Mouse (Mus musculus) liver, embryonic 14.5 days (tissue): ENCODE measurements at regions not wholly inside any gene's neighbourhood (a gene's known extent, or its start where the extent isn't known, plus 50 kb on each side); places are given as distances from the start of the nearest gene placed in this dataset.

Experiments
- ATAC-seq: fragments of 200-750 bp; cut with Nextera tagmentation; 2 replicates; pipeline ENCODE4 v1.8.0; 2017; ENCODE audit warnings: moderate number of reproducible peaks, mild to moderate bottlenecking, moderate library complexity; ENCODE audit not compliant: insufficient read depth
- DNase-seq, 3 experiments: peaks; one replicate each; pipeline ENCODE4 v3.0.0-alpha.2; 2012 to 2013; ENCODE audit warnings: low read depth in 3 of 3, low spot score in 3 of 3
- H3K27ac ChIP-seq: fragments of 300-500 bp; sonication (generic); 2 replicates; pipeline ENCODE4 v1.5.1; 2014; ENCODE audit warnings: moderate library complexity, mild to moderate bottlenecking, control low read depth, inconsistent platforms
- H3K27me3 ChIP-seq: fragments of 300-500 bp; sonication (generic); 2 replicates; pipeline ENCODE4 v1.6.1; 2014; ENCODE audit warnings: mild to moderate bottlenecking, low read length, moderate library complexity; ENCODE audit not compliant: control insufficient read depth, insufficient read depth
- H3K36me3 ChIP-seq: fragments of 300-500 bp; sonication (generic); replicated peaks from 2 replicates; pipeline ENCODE4 v1.6.1; 2014; ENCODE audit warnings: low read depth; ENCODE audit not compliant: control insufficient read depth, insufficient read depth
- H3K4me1 ChIP-seq, 2 experiments: fragments of 200-500 bp in 1 of 2; fragments of 300-500 bp in 1 of 2; sonication (generic) in 1 of 2; replicated peaks; 2 replicates each; pipeline ENCODE4 v1.6.1; 2012 to 2014; ENCODE audit warnings: antibody characterized with exemption in 1 of 2, inconsistent platforms in 1 of 2, low read length in 1 of 2; ENCODE audit not compliant: control insufficient read depth in 2 of 2, insufficient read depth in 2 of 2
- H3K4me2 ChIP-seq: fragments of 300-500 bp; sonication (generic); 2 replicates; pipeline ENCODE4 v1.6.1; 2014; ENCODE audit warnings: low read depth, mild to moderate bottlenecking, control low read depth, moderate library complexity
- H3K4me3 ChIP-seq, 2 experiments: fragments of 200-500 bp in 1 of 2; fragments of 300-500 bp in 1 of 2; sonication (generic) in 1 of 2; 2 replicates each; pipeline ENCODE4 v1.5.1; 2012 to 2014; ENCODE audit warnings: low read depth in 2 of 2, low read length in 2 of 2, mild to moderate bottlenecking in 2 of 2, control low read depth in 1 of 2, inconsistent platforms in 1 of 2, moderate library complexity in 1 of 2; ENCODE audit not compliant: insufficient read depth in 1 of 2
- H3K9ac ChIP-seq: fragments of 300-500 bp; sonication (generic); replicated peaks from 2 replicates; pipeline ENCODE4 v1.6.1; 2014; ENCODE audit warnings: mild to moderate bottlenecking, control low read depth, moderate library complexity
- H3K9me3 ChIP-seq: fragments of 300-500 bp; sonication (generic); 2 replicates; pipeline ENCODE4 v1.6.1; 2016; ENCODE audit warnings: low read length, mixed read lengths; ENCODE audit not compliant: control insufficient read depth
- CTCF ChIP-seq: IDR thresholded peaks from 2 replicates; pipeline ENCODE4 v1.5.1; 2016; ENCODE audit warnings: antibody characterized with exemption, low read depth, control low read depth
- EP300 ChIP-seq: IDR thresholded peaks from 2 replicates; pipeline ENCODE4 v1.6.1; 2016; ENCODE audit warnings: antibody characterized with exemption, low read depth
- WGBS: fragments of 180-500 bp; shearing (Covaris S2); extraction: QIAGEN DNeasy Blood & Tissue Kit; methylation state at CpG from one replicate; pipeline ENCODE4 v1.1.7; 2014; ENCODE audit not compliant: insufficient replicate concordance; 5-methylcytosine and 5-hydroxymethylcytosine counted together

DNA sequence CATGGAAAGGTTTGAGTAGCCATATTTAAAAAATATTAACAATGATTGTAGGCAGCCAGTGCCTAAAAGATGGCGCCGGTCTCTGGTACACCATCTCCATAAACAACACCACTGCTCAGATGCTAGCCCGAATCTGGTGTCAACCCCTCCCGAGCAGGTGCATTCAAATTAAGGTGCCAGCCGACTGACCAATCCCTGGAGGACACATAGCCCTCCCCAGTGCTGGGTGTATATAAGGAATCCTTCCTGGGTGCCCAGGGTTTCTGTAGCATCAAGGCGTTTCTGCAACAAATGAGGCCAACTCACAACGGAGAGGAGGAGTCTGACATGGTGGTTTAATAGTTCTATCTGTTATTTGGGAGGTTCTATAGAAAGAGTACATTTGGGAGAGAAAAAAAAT lies 1219.6 kb downstream of the Gsdmc2 start:
- Histone ChIP-seq H3K4me2 (no peak overlapping the region), H3K9ac (no peak overlapping the region), H3K36me3 (no peaks in the 10 kb centered on the region), H3K27ac (no peak overlapping the region), H3K9me3 (no peaks in the 10 kb centered on the region), H3K27me3 (no peaks in the 10 kb centered on the region), H3K4me3 (no peak overlapping the region), H3K4me1 (no peaks in the 10 kb centered on the region)
- DNase-seq = no peak
- WGBS = 69% methylated on average over 7 of the region's 7 CpGs
- TF ChIP-seq EP300 (no peak), CTCF (no peak)
- no peak for ATAC-seq

DNA sequence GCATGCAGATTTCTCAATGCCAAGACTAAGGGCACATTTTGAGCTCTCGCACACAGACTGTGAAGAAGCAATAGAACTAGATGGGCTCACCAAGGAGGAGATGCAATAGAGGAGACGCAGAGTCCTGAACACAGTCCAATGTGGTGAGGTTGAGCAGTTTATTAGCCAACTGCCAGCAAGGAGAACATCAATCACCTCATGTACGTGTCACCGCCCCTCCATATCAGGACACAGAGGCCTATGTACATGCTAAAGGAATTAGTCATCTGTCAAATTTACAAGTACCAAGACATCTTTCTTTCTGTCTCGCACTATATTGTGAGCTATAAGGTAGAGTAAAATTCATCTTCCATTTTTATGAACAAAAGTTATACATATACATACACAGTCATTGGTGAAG lies 1228.9 kb downstream of the Gsdmc2 start:
- no peaks in the 10 kb centered on the region for H3K36me3 ChIP-seq
- no peak overlapping the region for H3K4me2 ChIP-seq
- no peaks in the 10 kb centered on the region for H3K4me1 ChIP-seq
- TF ChIP-seq CTCF (no peak), EP300 (no peak)
- ATAC-seq (no peak), DNase-seq (no peak)
- no peak overlapping the region for H3K9ac ChIP-seq
- no peak overlapping the region for H3K27ac ChIP-seq
- no peaks in the 10 kb centered on the region for H3K9me3 ChIP-seq
- H3K4me3 ChIP-seq = no peak overlapping the region
- 65% methylated on average over 5 of the region's 5 CpGs for WGBS
- no peaks in the 10 kb centered on the region for H3K27me3 ChIP-seq

DNA sequence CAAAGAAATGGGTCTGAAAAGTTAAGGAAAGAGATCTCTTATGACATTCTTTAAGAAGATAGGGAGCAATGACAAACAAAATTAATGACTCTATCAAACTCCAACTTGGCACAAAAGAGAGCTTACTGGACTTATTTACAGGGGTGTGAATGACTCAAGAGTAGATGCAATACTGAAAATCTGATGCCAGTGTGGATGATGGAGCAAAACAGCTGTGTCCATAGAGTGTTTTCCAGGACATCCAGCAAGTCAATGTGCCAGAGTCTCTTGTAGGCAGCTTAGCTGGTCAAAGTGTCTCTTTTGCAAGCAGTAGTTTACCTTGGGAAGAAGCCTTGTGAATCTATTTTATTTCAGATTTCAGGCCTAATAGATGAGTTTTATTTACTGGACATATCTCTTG lies 1248.2 kb downstream of the Gsdmc2 start:
- Histone ChIP-seq H3K9ac (no peak overlapping the region), H3K36me3 (no peaks in the 10 kb centered on the region), H3K4me1 (no peaks in the 10 kb centered on the region), H3K27ac (no peak overlapping the region), H3K27me3 (no peaks in the 10 kb centered on the region), H3K4me2 (no peak overlapping the region), H3K9me3 (no peaks in the 10 kb centered on the region), H3K4me3 (no peak overlapping the region)
- TF ChIP-seq EP300 (no peak), CTCF (no peak)
- DNase-seq = no peak
- no peak for ATAC-seq

DNA sequence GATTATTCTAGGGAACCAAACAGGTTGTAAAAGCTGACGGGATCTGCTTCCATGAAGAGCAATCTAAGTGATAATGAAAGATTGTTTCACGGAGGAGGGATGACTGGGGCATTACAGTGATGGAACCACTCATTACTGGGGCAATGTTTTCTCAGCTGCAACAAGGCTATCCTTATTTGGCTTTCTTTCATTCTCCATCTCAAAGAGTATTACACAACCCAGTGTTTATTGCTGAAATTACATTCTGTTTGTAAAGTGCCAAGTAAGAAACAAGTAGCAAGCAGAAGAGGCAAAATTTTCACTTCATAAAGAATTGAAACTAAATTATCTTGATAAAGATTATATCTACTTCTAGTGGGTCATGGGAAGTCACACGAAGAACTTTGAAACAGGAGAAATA lies 1256.4 kb downstream of the Gsdmc2 start:
- no peak for ATAC-seq
- Histone ChIP-seq H3K27ac (no peak overlapping the region), H3K36me3 (no peaks in the 10 kb centered on the region), H3K27me3 (no peaks in the 10 kb centered on the region), H3K9me3 (no peaks in the 10 kb centered on the region), H3K4me2 (no peak overlapping the region), H3K4me3 (no peak overlapping the region), H3K4me1 (no peaks in the 10 kb centered on the region), H3K9ac (no peak overlapping the region)
- TF ChIP-seq CTCF (no peak), EP300 (no peak)
- DNase-seq = no peak
- WGBS = 56% methylated on average over 3 of the region's 3 CpGs

DNA sequence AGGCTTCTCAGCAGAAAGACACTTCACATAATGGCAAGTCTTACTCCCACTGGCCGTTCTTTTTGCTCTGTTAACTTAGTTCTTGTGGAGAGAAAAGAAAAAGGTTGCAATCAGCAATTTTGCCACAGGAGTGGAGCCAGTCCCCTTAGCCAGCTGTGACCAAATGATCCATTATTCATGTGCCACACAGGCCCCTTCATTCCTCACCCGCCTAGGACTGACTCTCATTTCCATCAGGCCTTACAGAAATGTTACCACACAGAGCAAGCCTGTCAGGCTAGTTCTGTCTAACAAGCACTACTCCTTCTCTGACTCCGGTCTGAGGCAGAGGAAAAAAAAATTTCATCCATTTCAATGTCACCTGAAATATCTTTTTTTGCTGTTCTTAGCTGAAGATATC lies 1266.2 kb downstream of the Gsdmc2 start:
- H3K4me1 ChIP-seq = no peaks in the 10 kb centered on the region
- H3K4me2 ChIP-seq = no peak overlapping the region
- H3K27me3 ChIP-seq = no peaks in the 10 kb centered on the region
- H3K9ac ChIP-seq = no peak overlapping the region
- 55% methylated on average over 3 of the region's 3 CpGs for WGBS
- DNase-seq = no peak
- no peak for TF ChIP-seq CTCF
- TF ChIP-seq EP300 = no peak
- H3K27ac ChIP-seq = no peak overlapping the region
- no peak overlapping the region for H3K4me3 ChIP-seq
- no peaks in the 10 kb centered on the region for H3K9me3 ChIP-seq
- no peak for ATAC-seq
- no peaks in the 10 kb centered on the region for H3K36me3 ChIP-seq

DNA sequence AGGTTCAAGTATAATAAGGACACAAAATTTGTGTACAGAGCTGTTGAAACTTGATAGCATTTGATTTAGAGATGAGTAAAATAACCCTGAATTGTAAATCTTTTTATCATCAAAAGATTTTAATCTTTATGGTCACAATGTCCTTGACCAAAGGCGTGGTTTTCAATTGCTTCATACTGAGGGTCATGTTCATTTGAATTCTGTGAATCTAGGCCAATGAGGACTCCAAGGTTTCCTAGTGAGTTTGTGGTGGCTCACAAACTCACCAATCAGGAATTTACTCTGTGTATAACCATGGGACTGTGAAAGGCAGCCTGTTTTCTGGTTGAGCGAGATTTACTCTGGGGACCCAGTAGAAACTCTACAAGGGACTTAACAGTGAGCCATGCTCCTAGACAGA lies 1269.2 kb downstream of the Gsdmc2 start:
- 57% methylated on average over 2 of the region's 2 CpGs for WGBS
- TF ChIP-seq CTCF (no peak), EP300 (no peak)
- no peak overlapping the region for H3K4me3 ChIP-seq
- ATAC-seq = no peak
- no peak overlapping the region for H3K27ac ChIP-seq
- no peaks in the 10 kb centered on the region for H3K4me1 ChIP-seq
- no peak overlapping the region for H3K9ac ChIP-seq
- no peaks in the 10 kb centered on the region for H3K36me3 ChIP-seq
- H3K9me3 ChIP-seq = no peaks in the 10 kb centered on the region
- H3K27me3 ChIP-seq = no peaks in the 10 kb centered on the region
- no peak for DNase-seq
- no peak overlapping the region for H3K4me2 ChIP-seq
